Mouse (Mus musculus) MEL (cell line): ENCODE results near the gene Dtnb. TPM values are rescaled to one million over a fixed set of nuclear protein-coding genes. Genes with fewer than 3 reads are reported as not detected.

Source experiments
- DNase-seq: peaks from one replicate; pipeline ENCODE4 v3.0.0; 2011; ENCODE audit warnings: low read depth, low spot score
- H3K27ac ChIP-seq: 2 replicates; pipeline ENCODE4 v1.5.1; 2012; ENCODE audit warnings: low read depth, mild to moderate bottlenecking, control low read depth, low read length, moderate library complexity; ENCODE audit not compliant: control insufficient read depth
- H3K27me3 ChIP-seq, 2 experiments: fragments of 150-350 bp in 1 of 2; sonication (generic) in 1 of 2; 2 replicates each; pipeline ENCODE4 v1.6.1; 2012; ENCODE audit warnings: low read length in 2 of 2, mild to moderate bottlenecking in 2 of 2, improper control_type of control experiment in 1 of 2, moderate library complexity in 1 of 2; ENCODE audit not compliant: insufficient read depth in 2 of 2, control insufficient read depth in 1 of 2
- H3K36me3 ChIP-seq, 2 experiments: 2 replicates each; pipeline ENCODE4 v1.6.1; 2012 to 2014; ENCODE audit warnings: low read length in 2 of 2, improper control_type of control experiment in 1 of 2, inconsistent platforms in 1 of 2, mild to moderate bottlenecking in 1 of 2; ENCODE audit not compliant: insufficient read depth in 2 of 2, control insufficient read depth in 1 of 2
- H3K4me1 ChIP-seq, 2 experiments: fragments of 150-350 bp in 1 of 2; sonication (generic) in 1 of 2; 2 replicates each; pipeline ENCODE4 v1.6.1; 2012; ENCODE audit warnings: low read length in 2 of 2, improper control_type of control experiment in 1 of 2, mild to moderate bottlenecking in 1 of 2; ENCODE audit not compliant: insufficient read depth in 2 of 2, control insufficient read depth in 1 of 2
- H3K4me3 ChIP-seq, 2 experiments: fragments of 150-350 bp in 1 of 2; sonication (generic) in 1 of 2; 2 replicates each; pipeline ENCODE4 v1.5.1; 2012; ENCODE audit warnings: low read depth in 2 of 2, low read length in 2 of 2, mild to moderate bottlenecking in 2 of 2, moderate library complexity in 2 of 2, control low read depth in 1 of 2, improper control_type of control experiment in 1 of 2; ENCODE audit not compliant: control insufficient read depth in 1 of 2, insufficient read depth in 1 of 2
- H3K79me2 ChIP-seq: 2 replicates; pipeline ENCODE4 v1.6.1; 2012; ENCODE audit warnings: mild to moderate bottlenecking, low read length, moderate library complexity; ENCODE audit not compliant: control insufficient read depth, poor library complexity, insufficient read depth
- H3K9ac ChIP-seq: 2 replicates; pipeline ENCODE4 v1.6.1; 2012; ENCODE audit warnings: low read depth, mild to moderate bottlenecking, control low read depth, low read length, moderate library complexity; ENCODE audit not compliant: control insufficient read depth, poor library complexity, severe bottlenecking
- H3K9me3 ChIP-seq: fragments of 150-350 bp; sonication (generic); replicated peaks from 2 replicates; pipeline ENCODE4 v1.6.1; 2012; ENCODE audit warnings: mild to moderate bottlenecking, low read length, improper control_type of control experiment, moderate library complexity; ENCODE audit not compliant: insufficient read depth
- CHD1 ChIP-seq: IDR thresholded peaks from 2 replicates; pipeline ENCODE4 v1.6.1; 2012; ENCODE audit warnings: low read depth, mild to moderate bottlenecking, inconsistent platforms, low read length, improper control_type of control experiment
- ELF1 ChIP-seq: IDR thresholded peaks from 2 replicates; pipeline ENCODE4 v1.6.1; 2014; ENCODE audit warnings: low read depth, mild to moderate bottlenecking, inconsistent platforms, low read length, improper control_type of control experiment, moderate library complexity
- GABPA ChIP-seq: IDR thresholded peaks from 2 replicates; pipeline ENCODE4 v1.6.1; 2012; ENCODE audit warnings: low read depth, mild to moderate bottlenecking, inconsistent platforms, low read length, improper control_type of control experiment, moderate library complexity
- GATA1 ChIP-seq: IDR thresholded peaks from 2 replicates; pipeline ENCODE4 v1.6.1; 2011; ENCODE audit warnings: low read depth, low read length, improper control_type of control experiment
- JUND ChIP-seq: IDR thresholded peaks from 2 replicates; pipeline ENCODE4 v1.6.1; 2011; ENCODE audit warnings: low read depth, mild to moderate bottlenecking, improper control_type of control experiment, low read length
- KAT2A ChIP-seq: conservative IDR thresholded peaks from 2 replicates; pipeline ENCODE4 v1.6.1; 2012; ENCODE audit warnings: low read depth, low read length, improper control_type of control experiment, inconsistent platforms
- MAX ChIP-seq: IDR thresholded peaks from 2 replicates; pipeline ENCODE4 v1.6.1; 2011; ENCODE audit warnings: low read length, improper control_type of control experiment
- MAZ ChIP-seq: IDR thresholded peaks from 2 replicates; pipeline ENCODE4 v1.6.1; 2012; ENCODE audit warnings: low read depth, mild to moderate bottlenecking, inconsistent platforms, low read length, improper control_type of control experiment
- MEF2A ChIP-seq: IDR thresholded peaks from 2 replicates; pipeline ENCODE4 v1.6.1; 2014; ENCODE audit warnings: low read depth, mild to moderate bottlenecking, inconsistent platforms, low read length, improper control_type of control experiment; ENCODE audit not compliant: poor library complexity, insufficient replicate concordance, severe bottlenecking; ENCODE audit errors: extremely low read depth
- MXI1 ChIP-seq: IDR thresholded peaks from 2 replicates; pipeline ENCODE4 v1.6.1; 2011; ENCODE audit warnings: mild to moderate bottlenecking, low read depth, low read length, improper control_type of control experiment
- MYC ChIP-seq: IDR thresholded peaks from 2 replicates; pipeline ENCODE4 v1.6.1; 2011; ENCODE audit warnings: low read depth, mild to moderate bottlenecking, low read length, improper control_type of control experiment, moderate library complexity
- NELFE ChIP-seq: IDR thresholded peaks from 2 replicates; pipeline ENCODE4 v1.6.1; 2011; ENCODE audit warnings: low read depth, low read length, improper control_type of control experiment
- NRF1 ChIP-seq: IDR thresholded peaks from 2 replicates; pipeline ENCODE4 v1.6.1; 2014; ENCODE audit warnings: low read depth, mild to moderate bottlenecking, inconsistent platforms, low read length, improper control_type of control experiment, moderate library complexity; ENCODE audit not compliant: poor library complexity, insufficient read depth, severe bottlenecking
- POLR2A ChIP-seq, 2 experiments: IDR thresholded peaks; 2 replicates each; pipeline ENCODE4 v1.6.1; 2011 to 2012; ENCODE audit warnings: low read length in 2 of 2, mild to moderate bottlenecking in 2 of 2, control low read depth in 1 of 2, improper control_type of control experiment in 1 of 2, low read depth in 1 of 2, moderate library complexity in 1 of 2; ENCODE audit not compliant: control insufficient read depth in 1 of 2, insufficient read depth in 1 of 2, poor library complexity in 1 of 2
- POLR2AphosphoS5 ChIP-seq: IDR thresholded peaks from 2 replicates; pipeline ENCODE4 v1.6.1; 2012; ENCODE audit warnings: low read depth, borderline replicate concordance, mild to moderate bottlenecking, inconsistent platforms, low read length, moderate library complexity, mixed read lengths
- RAD21 ChIP-seq: IDR thresholded peaks from 2 replicates; pipeline ENCODE4 v1.6.1; 2011; ENCODE audit warnings: mild to moderate bottlenecking, low read depth, low read length, improper control_type of control experiment
- RCOR1 ChIP-seq: IDR thresholded peaks from 2 replicates; pipeline ENCODE4 v1.6.1; 2012; ENCODE audit warnings: low read depth, mild to moderate bottlenecking, inconsistent platforms, low read length, improper control_type of control experiment
- SIN3A ChIP-seq: IDR thresholded peaks from 2 replicates; pipeline ENCODE4 v1.6.1; 2012; ENCODE audit warnings: low read length, improper control_type of control experiment, inconsistent platforms
- SMC3 ChIP-seq: IDR thresholded peaks from 2 replicates; pipeline ENCODE4 v1.6.1; 2011; ENCODE audit warnings: low read depth, low read length, improper control_type of control experiment
- TCF12 ChIP-seq: IDR thresholded peaks from 2 replicates; pipeline ENCODE4 v1.6.1; 2014; ENCODE audit warnings: low read depth, mild to moderate bottlenecking, inconsistent platforms, low read length, improper control_type of control experiment, moderate library complexity
- USF2 ChIP-seq, 2 experiments: IDR thresholded peaks; 2 replicates each; pipeline ENCODE4 v1.6.1; 2011 to 2012; ENCODE audit warnings: improper control_type of control experiment in 2 of 2, low read length in 2 of 2, borderline replicate concordance in 1 of 2, inconsistent platforms in 1 of 2, low read depth in 1 of 2, mild to moderate bottlenecking in 1 of 2; ENCODE audit not compliant: insufficient read depth in 1 of 2
- ZC3H11A ChIP-seq: IDR thresholded peaks from 2 replicates; pipeline ENCODE4 v1.6.1; 2012; ENCODE audit warnings: low read depth, mild to moderate bottlenecking, inconsistent platforms, low read length, improper control_type of control experiment
- ZKSCAN1 ChIP-seq: IDR thresholded peaks from 2 replicates; pipeline ENCODE4 v1.6.1; 2012; ENCODE audit warnings: low read depth, mild to moderate bottlenecking, inconsistent platforms, low read length, improper control_type of control experiment, moderate library complexity
- ZMIZ1 ChIP-seq: IDR thresholded peaks from 2 replicates; pipeline ENCODE4 v1.6.1; 2012; ENCODE audit warnings: low read depth, mild to moderate bottlenecking, inconsistent platforms, low read length, improper control_type of control experiment, moderate library complexity
- ZNF384 ChIP-seq: IDR thresholded peaks from 2 replicates; pipeline ENCODE4 v1.6.1; 2012; ENCODE audit warnings: low read depth, mild to moderate bottlenecking, inconsistent platforms, low read length, improper control_type of control experiment
- polyA plus RNA-seq, 2 experiments: library from polyadenylated mRNA; stranded (reverse) in 1 of 2; unstranded in 1 of 2; fragments of >175 nt in 1 of 2; fragments of >200 nt in 1 of 2; gene quantifications; 2 replicates each; pipeline versions ENCODE4 v1.2.1 to v1.2.4; 2012; ENCODE audit warnings: low replicate concordance in 2 of 2, low read depth in 1 of 2; ENCODE audit not compliant: insufficient read length in 2 of 2, insufficient read depth in 1 of 2, missing spikeins in 1 of 2
- total RNA-seq: library from RNA; depleted of rRNA; stranded (reverse); fragments of 300-350 nt; gene quantifications from 2 replicates; pipeline ENCODE4 v1.2.3, GENCODE M21; 2012

Gene Dtnb
- total and polyA plus RNA-seq, 3 experiments: 18.6 to 24.9 TPM; not detected in 1

GRCm38 (mm10) chr12:3755522-3755921 lies 183.3 kb downstream of the Dtnb start:
- Histone ChIP-seq H3K79me2 (no peaks in the 10 kb centered on the region), H3K36me3 (peaks cover 0 to 5% of the 10 kb centered on the region in 2 experiments; a peak in 3 of 4 replicates), H3K27me3 (no peaks in the 10 kb centered on the region), H3K4me3 (no peak overlapping the region), H3K9ac (no peak overlapping the region), H3K9me3 (no peaks in the 10 kb centered on the region), H3K27ac (no peak overlapping the region), H3K4me1 (no peaks in the 10 kb centered on the region)
- no peak for TF ChIP-seq GABPA
- TF ChIP-seq MAZ: no peak
- no peak for TF ChIP-seq SMC3
- no peak for TF ChIP-seq MEF2A
- TF ChIP-seq KAT2A: no peak
- TF ChIP-seq MYC: no peak
- no peak for TF ChIP-seq TCF12
- TF ChIP-seq ZMIZ1: no peak
- TF ChIP-seq NRF1: no peak
- DNase-seq: no peak

DNA sequence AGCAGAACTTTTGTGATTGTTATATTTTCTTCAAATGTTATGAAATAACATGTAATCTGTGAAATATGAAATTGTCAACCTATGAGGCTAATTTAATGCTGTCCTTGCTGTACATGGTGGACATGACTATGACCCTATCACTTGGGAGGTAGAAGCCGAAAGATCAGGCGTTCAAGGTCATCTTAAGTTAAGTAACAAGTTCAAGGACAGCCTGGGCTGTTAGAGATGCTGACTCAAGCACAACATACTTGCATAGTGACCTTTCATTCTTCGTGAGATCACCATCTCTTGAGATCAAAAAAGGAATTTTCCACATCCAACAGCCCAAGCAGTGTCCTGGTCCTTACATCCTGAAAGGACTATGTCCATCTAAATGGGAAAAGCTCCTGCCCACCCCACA lies 184.0 kb downstream of the Dtnb start:
- H3K27ac ChIP-seq: no peak overlapping the region
- no peak overlapping the region for H3K9ac ChIP-seq
- H3K4me3 ChIP-seq: no peak overlapping the region
- H3K27me3 ChIP-seq: no peaks in the 10 kb centered on the region
- DNase-seq: no peak
- H3K79me2 ChIP-seq: no peaks in the 10 kb centered on the region
- H3K36me3 ChIP-seq: peaks cover 0 to 5% of the 10 kb centered on the region in 2 experiments; a peak in 3 of 4 replicates
- TF ChIP-seq TCF12 (no peak), SIN3A (no peak), GATA1 (no peak), MXI1 (no peak)
- H3K9me3 ChIP-seq: no peaks in the 10 kb centered on the region
- H3K4me1 ChIP-seq: no peaks in the 10 kb centered on the region

GRCm38 (mm10) chr12:3758127-3758526 lies 185.9 kb downstream of the Dtnb start:
- Histone ChIP-seq H3K9ac (no peak overlapping the region), H3K27me3 (no peaks in the 10 kb centered on the region), H3K4me3 (no peak overlapping the region), H3K9me3 (no peaks in the 10 kb centered on the region), H3K36me3 (peaks cover 0 to 5% of the 10 kb centered on the region in 2 experiments; a peak in 2 of 4 replicates), H3K79me2 (no peaks in the 10 kb centered on the region), H3K4me1 (no peaks in the 10 kb centered on the region), H3K27ac (no peak overlapping the region)
- DNase-seq: no peak
- TF ChIP-seq NRF1: no peak
- no peak for TF ChIP-seq ZMIZ1
- TF ChIP-seq TCF12: no peak
- no peak for TF ChIP-seq POLR2A (IDR thresholded peaks at IDR 0.05; ENCODE audit: control insufficient read depth in 1 of 2, insufficient read depth in 1 of 2, low read depth in 1 of 2, low read length in 2 of 2, poor library complexity in 1 of 2)
- TF ChIP-seq CHD1: no peak
- TF ChIP-seq MEF2A: no peak
- no peak for TF ChIP-seq ELF1
- TF ChIP-seq ZC3H11A: no peak
- TF ChIP-seq MAX: no peak
- TF ChIP-seq ZKSCAN1: no peak
- TF ChIP-seq POLR2AphosphoS5: no peak
- TF ChIP-seq USF2 (IDR thresholded peaks at IDR 0.05; ENCODE audit: borderline replicate concordance in 1 of 2, insufficient read depth in 1 of 2, low read depth in 1 of 2, low read length in 2 of 2): no peak
- no peak for TF ChIP-seq MAZ
- no peak for TF ChIP-seq JUND
- TF ChIP-seq RCOR1: no peak
- TF ChIP-seq NELFE: no peak
- no peak for TF ChIP-seq RAD21
- TF ChIP-seq ZNF384: no peak
